ENCODE assay signal across 16 mouse cellular contexts in the genomic region with DNA sequence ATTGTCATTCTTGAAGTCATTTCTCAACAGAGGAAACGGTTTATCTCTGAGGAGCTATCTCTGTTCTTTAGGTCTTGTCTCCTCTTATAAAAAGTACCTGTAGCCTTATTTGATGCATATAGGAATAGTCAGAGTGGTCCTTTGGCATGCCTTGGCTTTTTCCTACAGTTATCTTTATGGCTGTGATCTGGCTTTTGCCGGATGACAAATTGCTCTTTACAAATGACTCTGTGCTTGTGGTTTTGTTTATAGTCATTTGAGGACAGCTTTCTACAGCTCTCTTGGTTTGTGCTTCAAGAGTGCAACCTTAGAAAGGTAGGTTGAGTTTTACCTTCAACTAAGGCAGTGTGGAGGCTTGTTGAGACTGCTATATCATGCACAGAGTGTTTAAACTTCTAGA. TPM values are rescaled to one million over a fixed set of nuclear protein-coding genes. Genes with fewer than 3 reads are reported as not detected.
DNase-seq lines count a peak whose midpoint lies in the region; ATAC-seq lines count a peak whose summit lies in the region.
"Had no signal": no experiment of that assay in that cellular context is flagged by ENCODE, and none has a peak within 500 bp of the region (broad histone marks: within the 10 kb centered on the region; RNA-seq: fewer than 3 reads in every experiment).

No protein-coding gene starts in this region.

- 53% methylated on average over 2 of the region's 2 CpGs for WGBS in heart, embryonic 11.5 days (ENCODE audit: insufficient replicate concordance)
- WGBS in limb, embryonic 11.5 days = 61% methylated on average over 2 of the region's 2 CpGs
- WGBS in limb, embryonic 10.5 days = 62% methylated on average over 2 of the region's 2 CpGs
- WGBS in neural tube, embryonic 15.5 days = 71% methylated on average over 2 of the region's 2 CpGs

- H3K27ac ChIP-seq in heart, embryonic 11.5 days (ENCODE audit: low read depth, low read length) = no peak overlapping the region
- no peak overlapping the region for H3K27ac ChIP-seq in limb, embryonic 11.5 days (replicated peaks; ENCODE audit: low read depth, low read length)
- H3K27ac ChIP-seq in limb, embryonic 10.5 days = no peak overlapping the region
- H3K27ac ChIP-seq in neural tube, embryonic 15.5 days (replicated peaks) = no peak overlapping the region
- H3K27ac ChIP-seq: liver, embryonic 12.5 days; lung, embryonic 15.5 days had no signal

- H3K36me3 ChIP-seq in heart, embryonic 11.5 days (ENCODE audit: control insufficient read depth, insufficient read depth, low read length) = no peaks in the 10 kb centered on the region
- no peaks in the 10 kb centered on the region for H3K36me3 ChIP-seq in limb, embryonic 11.5 days (ENCODE audit: control insufficient read depth, insufficient read depth, low read length)
- no peaks in the 10 kb centered on the region for H3K36me3 ChIP-seq in limb, embryonic 10.5 days
- H3K36me3 ChIP-seq in neural tube, embryonic 15.5 days = no peaks in the 10 kb centered on the region
- H3K36me3 ChIP-seq: liver, embryonic 12.5 days; lung, embryonic 15.5 days had no signal

- ATAC-seq in heart, embryonic 11.5 days (replicated peaks; ENCODE audit: insufficient number of reproducible peaks, low FRiP score, low TSS enrichment) = no peak
- no peak for ATAC-seq in limb, embryonic 11.5 days (ENCODE audit: insufficient number of reproducible peaks, low FRiP score, low TSS enrichment, low read depth)
- no peak for ATAC-seq in neural tube, embryonic 15.5 days (ENCODE audit: low FRiP score)
- no peak for ATAC-seq in erythroid progenitor cell, adult 5-6 weeks (replicated peaks; ENCODE audit: low FRiP score, poor library complexity, severe bottlenecking)
- ATAC-seq: liver, embryonic 12.5 days had no signal

- H3K27me3 ChIP-seq in heart, embryonic 11.5 days (ENCODE audit: control insufficient read depth, insufficient read depth, low read length) = no peaks in the 10 kb centered on the region
- no peaks in the 10 kb centered on the region for H3K27me3 ChIP-seq in limb, embryonic 11.5 days (ENCODE audit: control insufficient read depth, insufficient read depth, low read length)
- no peaks in the 10 kb centered on the region for H3K27me3 ChIP-seq in limb, embryonic 10.5 days (ENCODE audit: low read depth, poor library complexity, severe bottlenecking)
- no peaks in the 10 kb centered on the region for H3K27me3 ChIP-seq in neural tube, embryonic 15.5 days (replicated peaks)
- H3K27me3 ChIP-seq: liver, embryonic 12.5 days; lung, embryonic 15.5 days; megakaryocyte, embryonic 14.5 days had no signal

- H3K9ac ChIP-seq in heart, embryonic 11.5 days (ENCODE audit: low read depth, low read length) = no peak overlapping the region
- H3K9ac ChIP-seq in limb, embryonic 11.5 days (ENCODE audit: low read length) = no peak overlapping the region
- H3K9ac ChIP-seq in neural tube, embryonic 15.5 days (replicated peaks) = no peak overlapping the region
- H3K9ac ChIP-seq: liver, embryonic 12.5 days; lung, embryonic 15.5 days had no signal

- H3K4me3 ChIP-seq in heart, embryonic 11.5 days (ENCODE audit: low read depth, low read length) = no peak overlapping the region
- no peak overlapping the region for H3K4me3 ChIP-seq in limb, embryonic 11.5 days (ENCODE audit: low read depth, low read length)
- no peak overlapping the region for H3K4me3 ChIP-seq in limb, embryonic 10.5 days
- H3K4me3 ChIP-seq in neural tube, embryonic 15.5 days (replicated peaks) = 0 out of 2 replicates have a peak overlapping the region, but pooled peaks have one; percentile 10
- H3K4me3 ChIP-seq: liver, embryonic 12.5 days had no signal

- peaks cover 14% of the 10 kb centered on the region for H3K4me1 ChIP-seq in heart, embryonic 11.5 days (ENCODE audit: control insufficient read depth, insufficient read depth, low read length)
- peaks cover 5% of the 10 kb centered on the region; the same call in 1 of the 2 replicates for H3K4me1 ChIP-seq in limb, embryonic 11.5 days (ENCODE audit: control insufficient read depth, insufficient read depth, low read length)
- peaks cover 25% of the 10 kb centered on the region for H3K4me1 ChIP-seq in limb, embryonic 10.5 days
- peaks cover 53% of the 10 kb centered on the region for H3K4me1 ChIP-seq in neural tube, embryonic 15.5 days

- intact Hi-C loops in heart, postnatal 36 days (cut with DNase I) = loop anchor here (5.0 to 10.0 kb wide), 2 partner anchors 139 to 789 kb away; no protein-coding TSS in a partner anchor

- H3K9me3 ChIP-seq in heart, embryonic 11.5 days (replicated peaks; ENCODE audit: control insufficient read depth, low read length) = no peaks in the 10 kb centered on the region
- H3K9me3 ChIP-seq in limb, embryonic 11.5 days (ENCODE audit: control insufficient read depth, low read length) = no peaks in the 10 kb centered on the region
- no peaks in the 10 kb centered on the region for H3K9me3 ChIP-seq in limb, embryonic 10.5 days (replicated peaks)
- H3K9me3 ChIP-seq in neural tube, embryonic 15.5 days (replicated peaks) = no peaks in the 10 kb centered on the region
- H3K9me3 ChIP-seq: liver, embryonic 12.5 days; lung, embryonic 15.5 days; megakaryocyte, embryonic 14.5 days had no signal

- peak overlapping the region; percentile 3; the same call in 1 of the 2 replicates for H3K4me2 ChIP-seq in heart, embryonic 11.5 days
- H3K4me2 ChIP-seq in limb, embryonic 11.5 days (ENCODE audit: low read depth, severe bottlenecking) = no peak overlapping the region
- H3K4me2 ChIP-seq in neural tube, embryonic 15.5 days = peak overlapping the region; percentile 73
- H3K4me2 ChIP-seq: liver, embryonic 12.5 days had no signal

- DNase-seq in heart, postnatal 36 days = no peak
- peak; percentile 6 for DNase-seq in limb, embryonic 11.5 days (ENCODE audit: low spot score)
- DNase-seq in limb, embryonic 10.5 days (ENCODE audit: low spot score) = no peak
- peak; percentile 41 for DNase-seq in induced T-regulatory cell, adult 2 months (ENCODE audit: low read depth)
- DNase-seq: adrenal gland, postnatal 14 days; cerebellum, adult 9-11 months; kidney, adult 11 months; kidney, postnatal 10 days; layer of hippocampus, adult 9-11 months; retina, postnatal 1 day had no signal

RNA-seq across cellular contexts. Expression of a gene that starts 3.4 kb away (rescaled TPM):
- polyA plus RNA-seq in heart, embryonic 11.5 days (2014; fragmentation: Nextera tagmentation; extraction: Ambion mirVana) = 52.2 and 54.9 TPM in 2 replicates
- 10 to 100 TPM; 47.8 to 48.3 TPM for total RNA-seq in heart, postnatal 36 days (2021)
- 65.7 and 72.7 TPM in 2 replicates for polyA plus RNA-seq in limb, embryonic 11.5 days (2014; fragmentation: Nextera tagmentation; extraction: Ambion mirVana)
- polyA plus RNA-seq in limb, embryonic 10.5 days (2016; fragmentation: Nextera tagmentation; extraction: Ambion mirVana) = 34.3 and 47.4 TPM in 2 replicates
- polyA plus RNA-seq in neural tube, embryonic 15.5 days (2015; fragmentation: Nextera tagmentation; extraction: Ambion mirVana) = 166 and 190 TPM in 2 replicates
- 15.1 and 16.3 TPM in 2 replicates for total RNA-seq in erythroid progenitor cell, adult 5-6 weeks (2015; ENCODE audit: low replicate concordance)
- total RNA-seq in erythroid progenitor cell, adult 5-6 weeks (2017; ENCODE audit: low replicate concordance) = 9.8 and 11.8 TPM in 2 replicates

Comparison
In these comparisons a context has a peak if more than half of its experiments do, and no peak if none do; other contexts are left out.
1. DNase-seq: peak in limb, embryonic 11.5 days (single experiment) and induced T-regulatory cell, adult 2 months (single experiment); none in heart, postnatal 36 days (0 of 2) and limb, embryonic 10.5 days (single experiment).